Mouse (Mus musculus): ENCODE results near the gene Sprr3.

GRCm38 (mm10) chr3:92440177-92440576 is 18.3 kb downstream of the Sprr3 start:
- TF ChIP-seq CTCF (IDR thresholded peaks at IDR 0.05; ENCODE audit: extremely low read depth, insufficient read length, insufficient replicate concordance, low read depth, low read length), result no peak
- TF ChIP-seq POLR2A (IDR thresholded peaks at IDR 0.05; ENCODE audit: low read depth, low read length), result no peak
